Mouse (Mus musculus) spleen, adult 12 weeks (tissue): ENCODE results near the gene Lgals3bp.

ENCODE experiments used
- DNase-seq: peaks from one replicate; pipeline ENCODE4 v3.0.0; 2022; ENCODE audit warnings: low spot score

The Lgals3bp gene

GRCm38 (mm10) chr11:118401760-118402280 is at the start of gene Lgals3bp:
TSS of gene Lgals3bp (minus strand) at chr11:118402092.
- DNase-seq: no peak

GRCm38 (mm10) chr11:118451211-118451610 is 49.3 kb upstream of the Lgals3bp start:
- no peak for DNase-seq

GRCm38 (mm10) chr11:118448385-118448784 is 46.5 kb upstream of the Lgals3bp start:
- no peak for DNase-seq

GRCm38 (mm10) chr11:118447346-118447745 is 45.5 kb upstream of the Lgals3bp start:
- DNase-seq: no peak

- peak; percentile 33 for DNase-seq
Observed at GRCm38 (mm10) chr11:118445843-118446242, 44.0 kb upstream of the Lgals3bp start.

- no peak for DNase-seq
Observed at GRCm38 (mm10) chr11:118443201-118443970, 41.5 kb upstream of the Lgals3bp start.

GRCm38 (mm10) chr11:118442691-118443090 is 40.8 kb upstream of the Lgals3bp start:
- DNase-seq: no peak

- DNase-seq: no peak
Observed at GRCm38 (mm10) chr11:118438665-118439414, 36.9 kb upstream of the Lgals3bp start.

GRCm38 (mm10) chr11:118436471-118436935 is 34.6 kb upstream of the Lgals3bp start:
- no peak for DNase-seq

GRCm38 (mm10) chr11:118434093-118434492 is 32.2 kb upstream of the Lgals3bp start:
- no peak for DNase-seq

GRCm38 (mm10) chr11:118433398-118433868 is 31.5 kb upstream of the Lgals3bp start:
- DNase-seq: no peak

- DNase-seq: no peak
Observed at GRCm38 (mm10) chr11:118431100-118431948, 29.4 kb upstream of the Lgals3bp start.

- no peak for DNase-seq
Observed at GRCm38 (mm10) chr11:118430291-118430885, 28.5 kb upstream of the Lgals3bp start.

GRCm38 (mm10) chr11:118428944-118429709 is 27.2 kb upstream of the Lgals3bp start:
- no peak for DNase-seq

GRCm38 (mm10) chr11:118428460-118428868 is 26.6 kb upstream of the Lgals3bp start:
- no peak for DNase-seq

- DNase-seq: no peak
Observed at GRCm38 (mm10) chr11:118427986-118428385, 26.1 kb upstream of the Lgals3bp start, which contains the start of gene C1qtnf1. TSS of gene C1qtnf1 (plus strand) at chr11:118428203.

GRCm38 (mm10) chr11:118427266-118427779 is 25.4 kb upstream of the Lgals3bp start:
- DNase-seq: no peak

- no peak for DNase-seq
Observed at GRCm38 (mm10) chr11:118426765-118427164, 24.9 kb upstream of the Lgals3bp start.

GRCm38 (mm10) chr11:118424621-118425335 is 22.9 kb upstream of the Lgals3bp start:
- DNase-seq: no peak
